Mouse (Mus musculus): ENCODE data around the gene Hpcal4.
"Not testable (repeated sequence)": the region's sequence is repeated elsewhere in the genome, so short reads cannot be mapped to it uniquely, and the experiment has no call there.

Hpcal4 gene

GRCm38 (mm10) chr4:123182328-123183238 lies at the start of gene Hpcal4:
Hpcal4 (plus strand) TSS chr4:123183227.
- in situ Hi-C loops (cut with MboI, MseI) = no loop called here

DNA sequence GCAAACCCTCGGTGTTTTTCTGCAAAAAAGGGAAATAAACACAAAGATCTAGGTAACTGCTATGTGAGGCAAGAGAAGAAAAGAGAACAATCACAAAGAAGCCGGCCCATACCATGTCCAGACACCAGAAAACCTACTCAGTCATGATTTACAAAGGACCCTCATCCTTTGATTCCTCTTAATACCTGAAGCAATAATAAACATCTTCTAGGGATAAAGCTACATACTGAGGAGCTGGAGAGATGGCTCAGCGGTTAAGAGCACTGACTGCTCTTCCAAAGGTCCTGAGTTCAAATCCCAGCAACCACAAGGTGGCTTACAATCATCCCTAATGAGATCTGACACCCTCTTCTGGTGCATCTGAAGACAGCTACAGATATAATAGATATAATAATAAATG lies 45.5 kb upstream of the Hpcal4 start:
- in situ Hi-C loops (cut with MboI, MseI) = loop anchor here (5.0 kb wide), 1 partner anchor 760 kb away; no protein-coding TSS in a partner anchor

DNA sequence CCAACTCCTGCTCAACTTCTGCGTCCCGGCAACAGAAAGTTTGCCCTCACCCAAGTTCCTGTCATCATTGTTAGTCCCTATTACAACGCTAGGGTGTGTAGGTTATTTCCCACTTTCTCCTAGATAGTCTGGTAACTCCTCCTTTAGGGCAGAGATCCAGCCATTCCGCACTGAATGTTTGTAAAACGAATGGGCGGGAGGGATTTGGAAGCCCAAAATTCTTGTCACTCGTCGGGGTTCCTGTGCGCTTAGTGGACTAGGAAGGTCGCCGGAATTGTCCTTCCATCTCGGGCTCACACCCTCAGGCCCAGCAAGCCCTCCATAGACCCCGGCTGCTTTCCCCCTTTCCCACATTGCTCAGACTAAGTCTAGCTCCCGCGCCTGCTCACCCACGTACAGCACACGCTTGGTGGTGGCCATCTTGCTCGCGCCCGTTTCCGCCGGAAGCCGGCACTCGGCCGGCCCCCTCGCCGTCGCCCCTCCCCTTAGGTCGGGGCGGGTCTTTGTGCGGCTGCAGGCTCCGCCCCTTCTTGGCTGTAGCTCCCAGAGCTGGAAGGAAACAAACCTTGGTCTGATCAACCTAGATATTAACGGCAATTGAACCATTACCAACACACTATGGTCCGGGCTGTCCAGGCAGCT lies 43.4 kb upstream of the Hpcal4 start, which contains the start of gene Ppie:
TSS of gene Ppie (minus strand) at position 439 of the 642 bp plus-strand sequence.
- in situ Hi-C loops (cut with MboI, MseI) = loop anchor here (5.0 kb wide), 1 partner anchor 758 kb away; no protein-coding TSS in a partner anchor

DNA sequence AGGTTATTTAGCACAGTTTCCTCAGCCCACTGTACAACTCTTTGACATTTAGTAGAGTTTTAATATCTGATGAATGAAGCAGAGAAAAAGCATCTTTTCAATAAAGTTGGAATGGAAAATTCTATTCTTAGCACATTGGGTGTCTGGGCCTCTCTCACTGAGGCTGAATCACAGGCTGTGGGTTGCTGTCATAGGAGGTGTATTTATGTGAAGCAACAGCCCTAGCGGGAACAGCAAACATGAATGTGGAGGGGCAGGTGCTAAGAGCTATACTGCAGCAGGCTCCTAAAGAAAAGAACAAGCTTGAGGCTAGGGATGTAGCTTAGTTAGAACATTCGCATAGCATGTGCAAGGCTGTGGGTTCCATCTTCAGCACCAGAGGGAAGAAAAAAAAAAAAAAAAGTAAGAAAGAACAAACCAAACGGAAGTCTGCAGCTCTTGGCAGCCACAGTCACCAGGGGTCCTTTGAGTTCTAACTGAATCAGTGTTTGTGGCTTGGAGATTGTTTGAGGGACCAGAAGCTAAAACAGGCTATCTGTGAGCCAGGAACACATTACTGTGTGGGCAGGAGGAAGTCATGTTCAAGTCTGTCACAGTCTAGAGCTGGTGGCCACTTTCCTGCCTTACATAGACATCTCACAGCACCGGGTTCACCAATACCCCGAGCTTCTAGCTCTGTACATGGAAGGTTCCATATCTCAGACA lies 35.4 kb upstream of the Hpcal4 start:
- in situ Hi-C loops (cut with MboI, MseI) = no loop called here

GRCm38 (mm10) chr4:123152003-123152402 lies 31.0 kb upstream of the Hpcal4 start:
- in situ Hi-C loops (cut with MboI, MseI) = no loop called here

DNA sequence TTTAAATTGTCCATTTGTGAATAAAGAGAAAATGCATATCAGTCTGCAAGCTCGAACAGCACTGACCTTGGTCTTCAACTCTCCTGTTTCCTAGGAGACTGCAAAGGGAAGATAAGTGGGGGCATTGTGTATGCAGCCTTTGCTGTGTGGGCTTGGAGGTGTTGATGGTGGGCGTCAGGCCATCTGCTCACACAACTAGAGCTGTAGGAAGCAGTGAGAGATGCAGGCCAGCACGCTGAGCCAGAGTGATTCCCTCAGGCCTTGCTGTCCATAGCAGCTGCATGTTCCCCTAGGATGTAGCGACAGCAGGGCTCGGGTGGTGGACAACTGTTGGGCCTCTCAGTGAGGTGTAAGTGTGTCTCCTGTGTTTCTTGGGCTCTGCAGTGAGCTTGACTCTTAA lies 30.1 kb upstream of the Hpcal4 start:
- in situ Hi-C loops (cut with MboI, MseI) = no loop called here

DNA sequence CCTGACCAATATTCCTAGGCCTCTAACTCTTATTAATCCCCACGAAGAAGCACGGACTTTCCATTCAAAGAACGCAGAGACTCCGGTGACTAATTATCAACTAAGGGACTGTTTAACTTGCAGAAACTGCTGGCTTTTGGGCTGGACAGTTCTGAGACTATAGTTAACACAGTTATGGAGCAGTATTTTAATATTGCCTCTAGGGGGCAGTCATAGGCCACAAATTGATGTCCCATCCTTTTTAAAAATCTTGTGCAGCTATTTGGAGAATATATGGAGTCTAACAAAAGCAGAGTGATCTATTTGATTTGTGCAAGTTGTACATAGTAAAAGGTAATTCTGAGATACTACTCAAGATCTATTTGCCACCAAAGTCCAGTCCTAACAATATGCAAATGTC lies 28.0 kb upstream of the Hpcal4 start:
- in situ Hi-C loops (cut with MboI, MseI) = loop anchor here (5.0 kb wide), 1 partner anchor 37 kb away; no protein-coding TSS in a partner anchor

DNA sequence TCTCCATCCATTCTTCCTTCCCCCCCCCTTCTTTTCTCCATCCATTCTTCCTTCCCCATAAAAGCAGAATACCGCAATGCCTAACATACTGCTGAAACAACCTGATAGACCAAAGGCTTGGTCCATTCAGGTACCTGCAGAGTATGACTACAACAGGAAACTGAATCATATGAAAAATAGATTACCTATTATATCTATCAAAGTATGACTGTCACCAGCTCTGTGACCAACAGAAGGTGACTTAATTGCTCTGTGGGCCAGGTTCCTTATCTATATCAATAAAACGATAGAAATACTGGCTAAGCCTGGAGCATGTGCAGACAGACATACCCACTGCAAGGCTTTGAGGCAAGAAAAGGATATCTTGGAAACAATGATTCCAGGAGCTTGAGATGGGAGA lies 27.6 kb upstream of the Hpcal4 start:
- in situ Hi-C loops (cut with MboI, MseI) = loop anchor here (5.0 kb wide), 1 partner anchor 37 kb away; no protein-coding TSS in a partner anchor

DNA sequence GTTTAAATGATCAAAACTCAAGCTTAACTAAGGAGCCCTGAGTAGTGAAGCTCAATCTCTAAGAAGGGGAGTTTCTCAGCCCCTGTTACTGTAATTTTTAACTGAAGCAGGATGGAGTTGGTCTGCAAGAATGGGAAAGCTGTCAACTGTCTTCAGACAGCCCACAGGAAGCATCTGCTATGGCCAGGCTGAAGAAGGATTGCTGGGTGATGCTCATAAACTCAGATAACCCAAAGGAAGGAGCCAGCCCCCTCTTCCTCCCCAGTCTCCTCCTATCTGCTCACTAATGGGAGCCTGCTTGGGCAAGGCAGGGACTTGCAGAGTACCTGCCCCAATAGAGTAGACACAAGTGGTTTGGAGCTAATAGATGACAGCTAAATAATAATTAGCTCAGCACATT lies 27.2 kb upstream of the Hpcal4 start:
- in situ Hi-C loops (cut with MboI, MseI) = loop anchor here (5.0 kb wide), 1 partner anchor 36 kb away; no protein-coding TSS in a partner anchor

DNA sequence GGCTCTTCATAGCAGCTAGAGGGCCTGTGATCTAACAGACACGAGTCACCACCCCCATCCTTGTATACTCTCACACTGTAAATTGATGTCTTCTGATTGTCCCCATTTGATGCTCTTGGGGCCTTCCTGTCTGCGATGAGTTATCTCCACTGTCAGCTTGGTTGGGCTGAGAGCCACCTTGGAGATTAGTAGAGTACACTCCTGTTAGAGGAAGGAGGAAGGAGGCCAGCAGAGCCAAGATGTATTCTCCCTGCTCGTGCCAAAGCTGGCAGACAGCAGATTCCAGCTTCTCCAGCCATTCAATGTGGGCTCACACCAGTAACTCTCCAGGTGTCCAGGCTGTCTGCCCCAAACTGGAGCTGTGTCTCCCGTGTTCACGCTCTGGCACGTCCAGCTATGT lies 22.5 kb upstream of the Hpcal4 start:
- in situ Hi-C loops (cut with MboI, MseI) = no loop called here

DNA sequence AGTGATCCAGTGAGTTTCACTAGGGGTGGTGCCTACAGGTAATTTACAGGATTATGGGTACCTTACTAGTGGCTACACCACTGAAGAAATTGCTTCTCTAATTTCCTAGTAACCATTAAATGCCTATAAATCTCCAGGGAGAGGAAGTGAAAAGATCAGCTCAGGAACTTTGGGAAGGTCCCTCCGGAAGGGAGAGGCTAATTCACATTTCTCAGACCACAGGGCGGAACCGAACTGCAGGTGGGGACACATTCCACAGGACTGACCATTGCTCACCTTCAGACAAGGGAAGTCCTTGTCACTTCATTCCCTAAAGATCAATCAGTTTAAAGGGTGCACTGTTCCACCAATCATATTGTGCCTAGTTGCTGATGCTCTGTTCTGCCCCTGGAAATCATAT lies 21.8 kb upstream of the Hpcal4 start:
- in situ Hi-C loops (cut with MboI, MseI) = not testable (repeated sequence)

DNA sequence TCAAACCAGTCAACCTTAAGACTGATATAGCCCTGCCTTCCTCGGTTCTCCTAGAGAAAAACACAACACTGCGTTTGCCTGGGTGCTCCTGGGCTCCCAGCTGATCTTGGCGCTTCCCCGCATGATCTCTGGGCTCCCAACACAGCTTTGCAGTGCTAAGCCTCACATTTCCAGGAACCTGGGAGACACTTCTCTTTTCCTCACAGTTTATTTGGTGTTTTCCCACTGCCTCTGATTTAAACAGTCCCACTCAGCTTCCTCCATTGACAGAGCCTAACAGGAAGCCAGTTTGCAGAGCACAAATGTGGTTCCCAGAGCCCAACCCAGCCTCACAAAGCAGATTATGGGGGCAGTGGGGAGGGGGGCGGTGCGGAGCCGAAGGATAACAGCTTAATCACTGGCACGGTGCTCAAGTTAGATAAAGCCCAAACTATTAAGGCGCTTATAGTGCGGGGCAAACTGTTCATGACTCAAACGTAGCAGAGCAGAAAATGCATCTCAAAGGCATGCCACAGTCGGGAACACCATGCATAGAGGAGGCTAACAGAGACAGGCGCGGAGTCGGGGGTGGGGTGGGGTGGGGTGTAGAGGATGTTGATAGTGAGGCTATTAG lies 20.6 kb upstream of the Hpcal4 start:
- in situ Hi-C loops (cut with MboI, MseI) = no loop called here

DNA sequence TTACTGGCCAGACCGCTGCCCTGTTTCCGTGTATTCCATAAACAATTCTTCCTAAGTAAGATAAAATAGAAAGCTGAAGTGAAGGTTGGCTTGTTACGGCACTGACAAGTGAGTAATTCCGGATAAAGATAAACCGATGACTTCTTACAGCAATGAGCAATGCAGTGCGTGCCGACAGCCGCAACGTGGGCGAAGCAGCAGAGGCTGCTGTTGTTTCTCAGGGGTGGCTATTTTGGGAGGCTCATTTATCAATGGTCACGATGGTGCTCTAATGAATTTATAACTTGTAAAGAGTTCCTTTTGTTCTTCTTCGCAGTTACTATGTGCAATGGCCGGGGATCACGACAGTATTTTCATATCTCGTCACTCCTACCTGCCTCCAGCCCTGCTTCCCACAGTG lies 18.9 kb upstream of the Hpcal4 start:
- in situ Hi-C loops (cut with MboI, MseI) = no loop called here

DNA sequence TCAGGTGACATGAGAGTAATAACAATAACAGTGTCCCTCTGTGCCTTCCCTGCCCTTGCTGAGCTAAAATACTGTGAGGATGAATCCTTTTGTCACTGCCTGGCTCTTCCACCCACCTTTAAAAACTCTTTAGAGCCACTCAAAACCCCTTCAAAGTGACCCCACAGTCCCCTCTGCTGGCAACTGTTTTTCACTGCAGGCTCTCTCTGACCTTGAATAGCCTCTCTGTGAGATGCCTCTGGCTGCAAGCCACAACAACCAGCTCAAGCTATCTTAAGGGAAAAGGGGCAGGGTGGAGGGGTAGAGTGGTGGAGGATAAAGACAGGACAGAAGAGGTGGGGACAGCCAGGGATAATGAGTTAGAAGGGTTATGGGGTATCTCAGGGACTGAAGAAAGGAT lies 11.2 kb upstream of the Hpcal4 start:
- in situ Hi-C loops (cut with MboI, MseI) = no loop called here

DNA sequence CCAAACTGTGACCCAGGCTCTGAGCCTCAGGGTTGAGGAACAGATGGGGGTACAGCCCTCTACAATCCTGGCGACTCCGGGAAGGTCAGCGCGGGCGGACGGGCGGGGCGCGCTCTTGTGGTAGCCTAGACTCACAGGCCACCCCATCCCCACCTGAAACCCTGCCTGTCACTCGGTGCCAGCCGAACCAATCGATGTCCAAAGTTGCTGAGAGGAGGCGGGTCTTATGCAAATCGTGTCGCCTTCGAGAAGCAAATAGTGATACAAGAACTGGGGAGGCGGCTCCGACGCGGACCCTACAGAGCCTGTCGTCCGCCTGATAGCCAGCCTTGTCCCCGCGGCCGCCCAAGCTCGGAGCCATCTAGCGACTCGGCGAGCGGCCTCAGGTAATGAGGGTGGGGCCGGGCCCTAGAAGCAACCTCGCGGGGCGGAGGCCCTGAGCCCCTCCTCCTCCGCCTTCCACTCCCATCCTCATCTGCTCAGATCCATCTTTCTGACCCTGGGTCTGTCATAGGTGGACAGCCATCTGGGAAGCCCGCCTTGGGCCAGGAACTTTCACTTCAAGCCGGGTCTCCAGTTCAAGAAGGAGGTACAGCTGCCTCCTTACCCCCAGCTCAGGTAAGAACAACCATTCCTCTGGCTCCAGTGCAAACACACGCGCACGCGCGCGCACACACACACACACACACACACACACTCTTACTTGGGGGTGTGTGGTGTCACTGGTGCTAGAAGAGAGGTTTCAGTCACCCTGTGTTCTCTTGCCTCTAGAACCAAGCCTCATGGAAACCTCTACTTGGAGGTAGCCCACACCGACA lies 421 bp downstream of the Hpcal4 start:
- in situ Hi-C loops (cut with MboI, MseI) = no loop called here

DNA sequence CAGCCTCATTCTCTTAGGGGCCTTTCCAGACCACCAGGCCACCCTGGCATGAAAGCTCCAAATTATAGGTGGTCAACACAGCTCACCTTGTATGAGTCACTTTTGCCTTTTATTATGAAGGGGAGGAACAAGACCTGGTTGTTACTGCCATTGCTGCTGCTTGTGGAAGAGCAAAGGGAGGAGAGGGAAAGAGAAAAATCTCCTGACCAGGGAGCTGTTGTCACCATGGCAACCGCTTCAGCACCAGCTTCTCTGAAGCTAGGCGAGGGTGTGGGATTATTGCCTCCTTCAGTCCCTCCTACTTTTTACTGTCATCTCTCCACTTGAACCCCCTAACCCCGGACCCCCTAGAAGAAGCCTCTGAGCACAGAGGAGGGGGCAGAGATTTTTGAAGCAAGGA lies 1.8 kb downstream of the Hpcal4 start:
- in situ Hi-C loops (cut with MboI, MseI) = no loop called here

DNA sequence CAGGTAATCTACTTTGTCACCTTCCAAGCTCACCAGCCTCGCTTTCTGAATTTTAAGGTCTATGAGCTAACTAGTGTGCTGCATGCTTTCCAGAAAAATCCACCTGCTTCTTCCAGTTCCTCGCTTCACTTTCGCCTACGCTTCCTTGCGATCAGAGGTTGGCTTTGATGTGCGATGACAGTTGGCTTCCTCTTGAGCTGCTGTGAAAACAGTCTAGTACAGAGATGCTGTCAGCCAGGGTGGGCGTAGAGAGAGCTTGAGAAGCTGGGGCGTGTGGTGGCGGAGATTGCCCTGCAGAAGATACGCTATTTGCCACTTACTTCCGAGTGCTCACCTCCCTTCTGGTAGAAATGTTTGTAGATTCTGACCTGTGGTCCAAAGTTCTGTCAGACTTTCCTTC lies 9.3 kb downstream of the Hpcal4 start:
- in situ Hi-C loops (cut with MboI, MseI) = loop anchor here (5.0 kb wide), 1 partner anchor 35 kb away; no protein-coding TSS in a partner anchor

DNA sequence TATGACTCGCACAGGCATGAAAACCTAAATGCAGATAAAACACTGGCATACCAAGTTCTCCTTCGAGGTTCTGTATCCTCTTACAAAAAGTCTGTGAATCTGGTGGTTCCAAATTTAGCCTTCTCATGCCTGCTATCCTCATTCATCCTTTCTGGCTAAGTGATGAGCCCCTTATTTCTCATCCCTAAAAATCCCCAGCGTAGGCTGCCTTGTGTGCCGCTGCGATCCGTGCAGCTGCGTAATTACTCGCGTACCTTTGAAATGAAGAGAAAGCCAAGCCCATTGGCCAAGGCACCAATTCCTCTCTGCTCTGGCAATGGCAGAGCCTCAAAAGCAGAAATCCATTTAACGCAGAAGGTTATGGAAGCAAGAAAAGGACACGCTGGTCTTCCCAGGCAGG lies 10.8 kb downstream of the Hpcal4 start:
- in situ Hi-C loops (cut with MboI, MseI) = loop anchor here (5.0 kb wide), 1 partner anchor 36 kb away; no protein-coding TSS in a partner anchor

DNA sequence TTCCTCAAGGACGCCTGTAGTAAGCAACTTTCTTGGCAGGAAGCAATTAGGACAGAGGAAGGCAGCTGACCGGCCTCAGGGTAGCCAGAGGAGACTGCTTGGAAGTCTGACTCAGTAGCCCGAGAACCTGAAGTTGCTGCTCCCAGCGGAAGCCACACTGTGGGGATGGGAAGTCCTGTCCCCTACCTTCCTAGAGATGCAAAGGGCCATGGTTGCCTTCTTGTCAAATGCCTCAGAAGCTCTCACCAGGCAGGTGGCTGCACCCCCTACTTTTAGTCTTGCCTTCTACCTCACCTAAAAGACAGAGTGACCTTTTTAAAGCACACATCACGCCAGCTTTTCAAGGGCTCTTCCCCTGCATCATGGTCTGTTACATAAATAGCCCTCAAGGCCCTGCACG lies 13.7 kb downstream of the Hpcal4 start:
- in situ Hi-C loops (cut with MboI, MseI) = no loop called here

GRCm38 (mm10) chr4:123200771-123201185 lies 17.8 kb downstream of the Hpcal4 start:
- in situ Hi-C loops (cut with MboI, MseI) = no loop called here

Measured in regulatory T cell (primary cell).